ENCODE assay signal across 21 mouse cellular contexts in the genomic region with DNA sequence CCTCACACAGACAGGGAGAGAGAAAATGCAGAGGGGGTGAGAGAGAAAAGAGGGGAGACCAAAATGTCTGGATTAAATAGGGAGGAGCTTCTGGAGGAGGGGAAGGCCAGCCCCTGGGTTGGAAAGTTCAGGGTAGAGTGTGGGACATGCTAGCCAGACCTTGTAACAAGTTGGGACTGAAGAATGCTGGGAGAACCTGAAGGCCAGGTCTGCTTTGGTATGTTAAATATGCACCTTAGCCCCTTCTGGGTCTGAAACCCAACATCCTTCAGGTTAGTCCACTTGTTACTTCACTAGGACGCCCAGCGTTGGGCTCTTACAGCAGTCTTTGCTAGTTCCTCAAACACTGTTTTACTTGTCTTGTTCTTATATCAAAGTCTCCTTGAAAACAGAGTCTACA. TPM values are rescaled to one million over a fixed set of nuclear protein-coding genes. Genes with fewer than 3 reads are reported as not detected.
DNase-seq lines count a peak whose midpoint lies in the region; ATAC-seq and TF ChIP-seq lines count a peak whose summit lies in the region.
"Had no signal": no experiment of that assay in that cellular context is flagged by ENCODE, and none has a peak within 500 bp of the region (broad histone marks: within the 10 kb centered on the region; RNA-seq: fewer than 3 reads in every experiment).

No protein-coding gene starts in this region.

- H3K9me3 ChIP-seq in lung, embryonic 15.5 days: no peaks in the 10 kb centered on the region
- H3K9me3 ChIP-seq in lung, postnatal 0 days (ENCODE audit: low read length): no peaks in the 10 kb centered on the region
- H3K9me3 ChIP-seq: embryonic facial prominence, embryonic 13.5 days; embryonic facial prominence, embryonic 15.5 days; forebrain, embryonic 10.5 days; forebrain, embryonic 12.5 days had no signal

- H3K4me1 ChIP-seq in lung, embryonic 15.5 days: peaks cover 5% of the 10 kb centered on the region; the same call in 1 of the 2 replicates
- H3K4me1 ChIP-seq in lung, postnatal 0 days (ENCODE audit: insufficient read depth, low read depth, low read length): no peaks in the 10 kb centered on the region
- H3K4me1 ChIP-seq: embryonic facial prominence, embryonic 13.5 days; embryonic facial prominence, embryonic 15.5 days; forebrain, embryonic 10.5 days; forebrain, embryonic 12.5 days had no signal

- no peak for ATAC-seq in lung, embryonic 15.5 days (ENCODE audit: borderline replicate concordance, extremely low read depth, low FRiP score, low TSS enrichment)
- ATAC-seq in lung, postnatal 0 days: peak; percentile 71
- ATAC-seq: forebrain, embryonic 14.5 days; forebrain, embryonic 16.5 days had no signal

- peak overlapping the region; percentile 76 for H3K27ac ChIP-seq in lung, embryonic 15.5 days
- no peak overlapping the region for H3K27ac ChIP-seq in lung, postnatal 0 days (ENCODE audit: low read length)
- H3K27ac ChIP-seq: embryonic facial prominence, embryonic 13.5 days; embryonic facial prominence, embryonic 15.5 days; forebrain, embryonic 10.5 days; forebrain, embryonic 12.5 days had no signal

- TF ChIP-seq EP300 in lung, postnatal 0 days (IDR thresholded peaks at IDR 0.05): no peak

- no peak overlapping the region for H3K4me3 ChIP-seq in lung, embryonic 15.5 days
- H3K4me3 ChIP-seq in lung, postnatal 0 days (ENCODE audit: low read depth, low read length): no peak overlapping the region
- H3K4me3 ChIP-seq: embryonic facial prominence, embryonic 13.5 days; embryonic facial prominence, embryonic 15.5 days; erythroblast, embryonic 14.5 days; forebrain, embryonic 10.5 days; forebrain, embryonic 12.5 days had no signal

- no peaks in the 10 kb centered on the region for H3K27me3 ChIP-seq in lung, embryonic 15.5 days
- no peaks in the 10 kb centered on the region for H3K27me3 ChIP-seq in lung, postnatal 0 days (replicated peaks; ENCODE audit: insufficient read depth, low read length)
- H3K27me3 ChIP-seq: embryonic facial prominence, embryonic 13.5 days; embryonic facial prominence, embryonic 15.5 days; forebrain, embryonic 12.5 days had no signal

- 38% methylated on average over 2 of the region's 2 CpGs for WGBS in lung, embryonic 15.5 days
- 49% methylated on average over 2 of the region's 2 CpGs for WGBS in lung, postnatal 0 days

- TF ChIP-seq CTCF in lung, postnatal 0 days (IDR thresholded peaks at IDR 0.05): no peak

- no peak overlapping the region for H3K4me2 ChIP-seq in lung, embryonic 15.5 days
- no peak overlapping the region for H3K4me2 ChIP-seq in lung, postnatal 0 days (replicated peaks; ENCODE audit: low read depth, low read length)
- H3K4me2 ChIP-seq: embryonic facial prominence, embryonic 13.5 days; embryonic facial prominence, embryonic 15.5 days; forebrain, embryonic 12.5 days had no signal

- no peak overlapping the region for H3K9ac ChIP-seq in lung, embryonic 15.5 days
- no peak overlapping the region for H3K9ac ChIP-seq in lung, postnatal 0 days (replicated peaks; ENCODE audit: low read depth)
- H3K9ac ChIP-seq: embryonic facial prominence, embryonic 13.5 days; embryonic facial prominence, embryonic 15.5 days; forebrain, embryonic 12.5 days had no signal

- DNase-seq in lung, postnatal 10 days: no peak
- peak; percentile 40 for DNase-seq in lung, postnatal 0 days (ENCODE audit: low spot score)
- DNase-seq in lung, adult 18-20 months: no peak
- DNase-seq: adrenal gland, adult 2 months; adrenal gland, postnatal 10 days; adrenal gland, postnatal 25 days; cerebellum, adult 11 months; cerebellum, adult 18-20 months; cerebellum, adult 8-10 months; cerebellum, adult 9-11 months; cerebellum, postnatal 14 days; cerebellum, postnatal 36 days; embryo, embryonic 11 days had no signal

- H3K36me3 ChIP-seq in lung, embryonic 15.5 days: no peaks in the 10 kb centered on the region
- H3K36me3 ChIP-seq in lung, postnatal 0 days (ENCODE audit: insufficient read depth, low read length): no peaks in the 10 kb centered on the region
- H3K36me3 ChIP-seq: embryonic facial prominence, embryonic 13.5 days; embryonic facial prominence, embryonic 15.5 days; forebrain, embryonic 10.5 days; forebrain, embryonic 12.5 days had no signal

RNA-seq across cellular contexts. Expression of a gene that starts 24.2 kb away (rescaled TPM):
- polyA plus RNA-seq in lung, embryonic 15.5 days (2015; fragmentation: Nextera tagmentation; extraction: Ambion mirVana): 12.0 and 14.0 TPM in 2 replicates
- 15.9 and 16.0 TPM in 2 replicates for polyA plus RNA-seq in lung, postnatal 0 days (2015; fragmentation: Nextera tagmentation; extraction: Ambion mirVana)

RNA-seq across cellular contexts. Expression of a gene that starts 30.1 kb away (rescaled TPM):
- 40.2 and 40.9 TPM in 2 replicates for polyA plus RNA-seq in lung, embryonic 15.5 days (2015; fragmentation: Nextera tagmentation; extraction: Ambion mirVana)
- polyA plus RNA-seq in lung, postnatal 0 days (2015; fragmentation: Nextera tagmentation; extraction: Ambion mirVana): 27.4 and 31.5 TPM in 2 replicates
